Mouse (Mus musculus) embryonic facial prominence, embryonic 11.5 days (tissue): ENCODE results near the gene Larp4b. TPM values are rescaled to one million over a fixed set of nuclear protein-coding genes. Genes with fewer than 3 reads are reported as not detected.

Experiments used
- ATAC-seq: fragments of 200-750 bp; cut with Nextera tagmentation; replicated peaks from 2 replicates; pipeline ENCODE4 v1.8.0; 2017; ENCODE audit warnings: low read depth; ENCODE audit not compliant: insufficient number of reproducible peaks, low FRiP score, low TSS enrichment
- DNase-seq: peaks from one replicate; pipeline ENCODE4 v3.0.0-alpha.2; 2015; ENCODE audit warnings: low spot score
- H3K27ac ChIP-seq: fragments of 300-500 bp; sonication (generic); replicated peaks from 2 replicates; pipeline ENCODE4 v1.5.1; 2014; ENCODE audit warnings: mild to moderate bottlenecking, low read depth, low read length, control low read depth
- H3K27me3 ChIP-seq: fragments of 300-500 bp; sonication (generic); 2 replicates; pipeline ENCODE4 v1.6.1; 2014; ENCODE audit warnings: mild to moderate bottlenecking, low read length, moderate library complexity, mixed read lengths; ENCODE audit not compliant: control insufficient read depth, insufficient read depth
- H3K36me3 ChIP-seq: fragments of 300-500 bp; sonication (generic); replicated peaks from 2 replicates; pipeline ENCODE4 v1.6.1; 2014; ENCODE audit warnings: low read depth, mild to moderate bottlenecking, low read length, moderate library complexity, mixed read lengths; ENCODE audit not compliant: control insufficient read depth, insufficient read depth
- H3K4me1 ChIP-seq: fragments of 300-500 bp; sonication (generic); 2 replicates; pipeline ENCODE4 v1.6.1; 2014; ENCODE audit warnings: low read length, mixed read lengths; ENCODE audit not compliant: control insufficient read depth, insufficient read depth
- H3K4me2 ChIP-seq: fragments of 300-500 bp; sonication (generic); 2 replicates; pipeline ENCODE4 v1.6.1; 2014; ENCODE audit warnings: low read depth, mild to moderate bottlenecking, control low read depth, low read length, moderate library complexity
- H3K4me3 ChIP-seq: fragments of 300-500 bp; sonication (generic); 2 replicates; pipeline ENCODE4 v1.5.1; 2014; ENCODE audit warnings: low read depth, low read length, control low read depth
- H3K9ac ChIP-seq: fragments of 300-500 bp; sonication (generic); replicated peaks from 2 replicates; pipeline ENCODE4 v1.6.1; 2014; ENCODE audit warnings: mild to moderate bottlenecking, control low read depth, low read length
- H3K9me3 ChIP-seq: fragments of 300-500 bp; sonication (generic); replicated peaks from 2 replicates; pipeline ENCODE4 v1.6.1; 2016; ENCODE audit warnings: mild to moderate bottlenecking, low read length, inconsistent platforms, mixed read lengths; ENCODE audit not compliant: control insufficient read depth
- WGBS: fragments of 180-500 bp; shearing (Covaris S2); extraction: QIAGEN DNeasy Blood & Tissue Kit; methylation state at CpG from one replicate; pipeline ENCODE4 v1.1.7; 2014; 5-methylcytosine and 5-hydroxymethylcytosine counted together
- polyA plus RNA-seq: library from polyadenylated mRNA; unstranded; fragments of >200 nt; fragmentation: Nextera tagmentation; extraction: Ambion mirVana; gene quantifications from 2 replicates; pipeline ENCODE4 v1.2.1, GENCODE M21; 2014

Larp4b gene
- polyA plus RNA-seq, 1 experiment from 2014 or later, result 36.9 TPM

GRCm38 (mm10) chr13:9134421-9134820 is 40.7 kb downstream of the Larp4b start:
- DNase-seq, result no peak
- H3K27ac ChIP-seq, result no peak overlapping the region
- WGBS, result 97% methylated on average over 2 of the region's 2 CpGs
- H3K4me3 ChIP-seq, result no peak overlapping the region
- no peaks in the 10 kb centered on the region for H3K9me3 ChIP-seq
- peaks cover 2% of the 10 kb centered on the region for H3K36me3 ChIP-seq
- H3K4me1 ChIP-seq, result no peaks in the 10 kb centered on the region
- no peaks in the 10 kb centered on the region for H3K27me3 ChIP-seq
- H3K4me2 ChIP-seq, result no peak overlapping the region
- no peak overlapping the region for H3K9ac ChIP-seq
- no peak for ATAC-seq

GRCm38 (mm10) chr13:9136088-9136487 is 42.4 kb downstream of the Larp4b start:
- H3K9me3 ChIP-seq, result no peaks in the 10 kb centered on the region
- no peak overlapping the region for H3K4me2 ChIP-seq
- no peak overlapping the region for H3K27ac ChIP-seq
- peaks cover 2% of the 10 kb centered on the region for H3K36me3 ChIP-seq
- H3K4me1 ChIP-seq, result no peaks in the 10 kb centered on the region
- no peak for DNase-seq
- H3K9ac ChIP-seq, result no peak overlapping the region
- no peaks in the 10 kb centered on the region for H3K27me3 ChIP-seq
- WGBS, result 90% methylated on average over 6 of the region's 6 CpGs
- ATAC-seq, result no peak
- H3K4me3 ChIP-seq, result no peak overlapping the region

- Histone ChIP-seq H3K4me1 (no peaks in the 10 kb centered on the region), H3K36me3 (peaks cover 2% of the 10 kb centered on the region), H3K9ac (no peak overlapping the region), H3K9me3 (no peaks in the 10 kb centered on the region), H3K4me3 (no peak overlapping the region), H3K4me2 (no peak overlapping the region), H3K27ac (no peak overlapping the region), H3K27me3 (no peaks in the 10 kb centered on the region)
- ATAC-seq, result no peak
- peak; percentile 14 for DNase-seq
- WGBS, result 73% methylated on average over 4 of the region's 4 CpGs
Observed at GRCm38 (mm10) chr13:9136733-9137132, 43.1 kb downstream of the Larp4b start.

DNA sequence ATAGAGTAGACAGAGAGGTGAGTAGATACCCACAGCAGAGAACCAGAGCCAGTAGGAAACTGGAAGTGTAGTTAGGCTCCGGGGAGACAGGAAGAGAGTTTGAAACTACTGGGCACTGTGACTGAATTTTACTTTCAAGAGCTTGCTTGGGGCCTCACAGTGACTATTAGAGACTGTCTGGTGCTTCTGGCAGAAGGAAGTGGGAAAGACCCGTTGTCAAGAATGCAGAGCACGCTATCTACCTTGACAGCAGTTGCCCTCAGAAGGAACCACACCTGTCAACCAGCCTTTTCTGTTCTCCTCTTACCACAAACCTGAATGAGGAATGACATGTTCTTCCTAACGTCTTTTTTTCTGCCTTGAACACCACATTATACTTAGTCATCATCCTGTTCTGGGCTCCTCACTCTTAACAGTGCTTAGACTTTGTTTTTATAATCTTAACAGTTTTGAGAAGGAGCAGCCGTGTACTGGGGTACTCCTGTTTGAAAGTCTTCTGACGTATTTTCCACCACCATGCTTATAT is 45.8 kb downstream of the Larp4b start:
- Histone ChIP-seq H3K27ac (no peak overlapping the region), H3K9me3 (no peaks in the 10 kb centered on the region), H3K4me2 (no peak overlapping the region), H3K27me3 (no peaks in the 10 kb centered on the region), H3K4me1 (no peaks in the 10 kb centered on the region), H3K36me3 (peaks cover 2% of the 10 kb centered on the region), H3K4me3 (no peak overlapping the region), H3K9ac (no peak overlapping the region)
- DNase-seq, result no peak
- WGBS, result 87% methylated on average over 6 of the region's 6 CpGs
- ATAC-seq, result no peak

DNA sequence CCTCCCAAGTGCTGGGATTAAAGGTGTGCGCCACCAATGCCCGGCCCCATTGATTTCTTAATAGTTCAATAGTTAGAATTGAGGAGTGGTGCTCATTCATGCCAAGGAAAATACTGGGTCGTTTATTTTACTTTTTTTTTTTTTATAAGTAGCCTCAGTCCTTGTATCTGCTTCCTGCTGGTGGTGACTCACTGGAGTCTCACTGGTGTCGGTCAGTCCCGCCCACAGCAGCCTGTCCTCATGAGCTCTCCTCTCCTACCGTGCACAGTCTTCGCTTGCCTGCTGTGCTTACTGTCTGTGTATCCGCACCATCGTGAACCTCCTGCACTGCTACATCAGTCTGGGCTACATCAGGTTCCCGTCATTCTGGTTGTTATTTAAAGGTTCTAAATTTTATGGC is 46.5 kb downstream of the Larp4b start:
- Histone ChIP-seq H3K4me3 (no peak overlapping the region), H3K36me3 (peaks cover 2% of the 10 kb centered on the region), H3K9ac (no peak overlapping the region), H3K27ac (no peak overlapping the region), H3K27me3 (no peaks in the 10 kb centered on the region), H3K9me3 (no peaks in the 10 kb centered on the region), H3K4me1 (no peaks in the 10 kb centered on the region), H3K4me2 (no peak overlapping the region)
- WGBS, result 88% methylated on average over 10 of the region's 10 CpGs
- DNase-seq (no peak), ATAC-seq (no peak)

- Histone ChIP-seq H3K27ac (no peak overlapping the region), H3K4me2 (no peak overlapping the region), H3K9me3 (no peaks in the 10 kb centered on the region), H3K27me3 (no peaks in the 10 kb centered on the region), H3K9ac (no peak overlapping the region), H3K4me1 (no peaks in the 10 kb centered on the region), H3K4me3 (no peak overlapping the region), H3K36me3 (peaks cover 2% of the 10 kb centered on the region)
- 55% methylated on average over 2 of the region's 2 CpGs for WGBS
- ATAC-seq (no peak), DNase-seq (peak; percentile 2)
Observed at GRCm38 (mm10) chr13:9142371-9142770, 48.7 kb downstream of the Larp4b start.

GRCm38 (mm10) chr13:9148830-9149229 is 55.1 kb downstream of the Larp4b start:
- ATAC-seq, result no peak
- no peaks in the 10 kb centered on the region for H3K9me3 ChIP-seq
- no peak overlapping the region for H3K4me2 ChIP-seq
- DNase-seq, result no peak
- H3K27ac ChIP-seq, result no peak overlapping the region
- H3K9ac ChIP-seq, result no peak overlapping the region
- H3K4me3 ChIP-seq, result no peak overlapping the region
- H3K36me3 ChIP-seq, result no peaks in the 10 kb centered on the region
- 87% methylated on average over 2 of the region's 2 CpGs for WGBS
- no peaks in the 10 kb centered on the region for H3K27me3 ChIP-seq
- no peaks in the 10 kb centered on the region for H3K4me1 ChIP-seq

- ATAC-seq, result no peak
- no peaks in the 10 kb centered on the region for H3K36me3 ChIP-seq
- no peaks in the 10 kb centered on the region for H3K27me3 ChIP-seq
- H3K9me3 ChIP-seq, result no peaks in the 10 kb centered on the region
- H3K4me3 ChIP-seq, result no peak overlapping the region
- no peak overlapping the region for H3K4me2 ChIP-seq
- DNase-seq, result no peak
- no peak overlapping the region for H3K9ac ChIP-seq
- H3K27ac ChIP-seq, result no peak overlapping the region
- H3K4me1 ChIP-seq, result no peaks in the 10 kb centered on the region
- 76% methylated on average over 7 of the region's 7 CpGs for WGBS
Observed at GRCm38 (mm10) chr13:9149473-9150217, 56.0 kb downstream of the Larp4b start.
